Mouse (Mus musculus): Measurements from ENCODE around the gene Atcay.
"Not testable (repeated sequence)": the region's sequence is repeated elsewhere in the genome, so short reads cannot be mapped to it uniquely, and the experiment has no call there.

The Atcay gene

GRCm38 (mm10) chr10:81244146-81244545 lies 13.5 kb upstream of the Atcay start:
- DNase-seq (ENCODE audit: inconsistent age in 2 of 2, low spot score in 1 of 2): no peak

GRCm38 (mm10) chr10:81242021-81242420 lies 11.4 kb upstream of the Atcay start:
- no peak for DNase-seq (ENCODE audit: inconsistent age in 2 of 2, low spot score in 1 of 2)

- DNase-seq (ENCODE audit: inconsistent age in 2 of 2, low spot score in 1 of 2): peak; percentile 12 to 75
Observed at GRCm38 (mm10) chr10:81240876-81241275, 10.2 kb upstream of the Atcay start.

- DNase-seq (ENCODE audit: inconsistent age in 2 of 2, low spot score in 1 of 2): no peak
Observed at GRCm38 (mm10) chr10:81238618-81239017, 8.0 kb upstream of the Atcay start.

- no peak for DNase-seq (ENCODE audit: inconsistent age in 2 of 2, low spot score in 1 of 2)
Observed at GRCm38 (mm10) chr10:81236471-81237268, 6.0 kb upstream of the Atcay start.

GRCm38 (mm10) chr10:81234206-81234605 lies 3.6 kb upstream of the Atcay start:
- peak; percentile 39 to 60 for DNase-seq (ENCODE audit: inconsistent age in 2 of 2, low spot score in 1 of 2)

GRCm38 (mm10) chr10:81233226-81233585 lies 2.6 kb upstream of the Atcay start:
- no peak for DNase-seq (ENCODE audit: inconsistent age in 2 of 2, low spot score in 1 of 2)

- peak; percentile 96 to 97 for DNase-seq (ENCODE audit: inconsistent age in 2 of 2, low spot score in 1 of 2)
Observed at GRCm38 (mm10) chr10:81232580-81233225, 2.1 kb upstream of the Atcay start, which contains the start of gene Zfr2. Zfr2 (plus strand) TSS chr10:81233155.

- peak in 1 of 2 experiments; percentile 28 for DNase-seq (ENCODE audit: inconsistent age in 2 of 2, low spot score in 1 of 2)
Observed at GRCm38 (mm10) chr10:81231436-81231835, 803 bp upstream of the Atcay start.

GRCm38 (mm10) chr10:81229735-81230437 lies 747 bp downstream of the Atcay start:
- peak in 1 of 2 experiments; percentile 22 for DNase-seq (ENCODE audit: inconsistent age in 2 of 2, low spot score in 1 of 2)

GRCm38 (mm10) chr10:81223731-81224130 lies 6.9 kb downstream of the Atcay start:
- not testable (repeated sequence) for DNase-seq (ENCODE audit: inconsistent age in 2 of 2, low spot score in 1 of 2)

GRCm38 (mm10) chr10:81221402-81222015 lies 9.1 kb downstream of the Atcay start:
- DNase-seq (ENCODE audit: inconsistent age in 2 of 2, low spot score in 1 of 2): no peak

- DNase-seq (ENCODE audit: inconsistent age in 2 of 2, low spot score in 1 of 2): peak; percentile 57 to 86
Observed at GRCm38 (mm10) chr10:81217964-81218363, 12.7 kb downstream of the Atcay start.

- DNase-seq (ENCODE audit: inconsistent age in 2 of 2, low spot score in 1 of 2): peak in 1 of 2 experiments; percentile 46
Observed at GRCm38 (mm10) chr10:81217267-81217666, 13.4 kb downstream of the Atcay start.

- no peak for DNase-seq (ENCODE audit: inconsistent age in 2 of 2, low spot score in 1 of 2)
Observed at GRCm38 (mm10) chr10:81216810-81217209, 13.8 kb downstream of the Atcay start.

GRCm38 (mm10) chr10:81216260-81216659 lies 14.4 kb downstream of the Atcay start:
- DNase-seq (ENCODE audit: inconsistent age in 2 of 2, low spot score in 1 of 2): no peak

- DNase-seq (ENCODE audit: inconsistent age in 2 of 2, low spot score in 1 of 2): no peak
Observed at GRCm38 (mm10) chr10:81210154-81210553, 20.5 kb downstream of the Atcay start.

- DNase-seq (ENCODE audit: inconsistent age in 2 of 2, low spot score in 1 of 2): no peak
Observed at GRCm38 (mm10) chr10:81204137-81204536, 26.5 kb downstream of the Atcay start.

- DNase-seq (ENCODE audit: inconsistent age in 2 of 2, low spot score in 1 of 2): no peak
Observed at GRCm38 (mm10) chr10:81202978-81203720, 27.5 kb downstream of the Atcay start.

Data from adrenal gland, adult (tissue).